Mouse (Mus musculus) olfactory bulb, adult 2 months (tissue): ENCODE results near the gene Lrp6.

Experiments
- CTCF ChIP-seq: fragments of 200-500 bp; IDR thresholded peaks from 2 replicates; pipeline ENCODE4 v1.5.1; 2012; ENCODE audit warnings: low read depth, mild to moderate bottlenecking, low read length, moderate library complexity; ENCODE audit not compliant: insufficient read depth
- POLR2A ChIP-seq: fragments of 200-500 bp; IDR thresholded peaks from 2 replicates; pipeline ENCODE4 v1.6.1; 2012; ENCODE audit warnings: mild to moderate bottlenecking, low read depth, low read length, moderate library complexity; ENCODE audit not compliant: insufficient read depth

GRCm38 (mm10) chr6:134473143-134473561 lies 93.6 kb downstream of the Lrp6 start:
- TF ChIP-seq CTCF (no peak), POLR2A (no peak)
